Comparison of ENCODE assay signal across 8 mouse cellular contexts in genomic region chr10:26772624-26773540, GRCm38 (mm10). TPM values are rescaled to one million over a fixed set of nuclear protein-coding genes. Genes with fewer than 3 reads are reported as not detected.
DNase-seq lines count a peak whose midpoint lies in the region; ATAC-seq lines count a peak whose summit lies in the region.

No protein-coding gene starts in this region.

- 4% methylated on average over 22 of the region's 22 CpGs for WGBS in hindbrain, embryonic 11.5 days

- no peak overlapping the region for H3K27ac ChIP-seq in hindbrain, embryonic 11.5 days (ENCODE audit: low read depth, low read length)

- ATAC-seq in hindbrain, embryonic 11.5 days (ENCODE audit: low FRiP score), result peak; percentile 78

- no peaks in the 10 kb centered on the region for H3K4me1 ChIP-seq in hindbrain, embryonic 11.5 days (replicated peaks; ENCODE audit: control insufficient read depth, insufficient read depth, low read length)

- peak overlapping the region; percentile 46 for H3K4me3 ChIP-seq in hindbrain, embryonic 11.5 days (ENCODE audit: low read depth, low read length)

- H3K36me3 ChIP-seq in hindbrain, embryonic 11.5 days (ENCODE audit: control insufficient read depth, insufficient read depth, low read length), result no peaks in the 10 kb centered on the region

- no peaks in the 10 kb centered on the region for H3K27me3 ChIP-seq in hindbrain, embryonic 11.5 days (ENCODE audit: control insufficient read depth, insufficient read depth, low read length)

- DNase-seq in Muller cell, postnatal 12 days (ENCODE audit: inconsistent ontology term), result peak; percentile 96
- DNase-seq in cerebellum, adult 8-10 months, result peak; percentile 17
- peak; percentile 18 to 47 for DNase-seq in frontal cortex, postnatal 10 days (ENCODE audit: low spot score in 2 of 2)
- DNase-seq in hindbrain, embryonic 11.5 days (ENCODE audit: low spot score), result peak; percentile 55
- DNase-seq in layer of hippocampus, postnatal 14 days (ENCODE audit: low spot score in 2 of 2), result peak; percentile 38 to 49
- peak; percentile 89 for DNase-seq in lung, postnatal 10 days
- peak; percentile 87 for DNase-seq in retina, postnatal 1 day
- DNase-seq in urinary bladder, postnatal 36 days (ENCODE audit: low spot score in 2 of 2), result peak; percentile 53 to 69

- no peaks in the 10 kb centered on the region for H3K9me3 ChIP-seq in hindbrain, embryonic 11.5 days (ENCODE audit: control insufficient read depth, low read length)

- H3K4me2 ChIP-seq in hindbrain, embryonic 11.5 days (replicated peaks; ENCODE audit: low read depth, low read length), result peak overlapping the region; percentile 75

- peak overlapping the region; percentile 56 for H3K9ac ChIP-seq in hindbrain, embryonic 11.5 days (ENCODE audit: low read depth, low read length)

RNA-seq across cellular contexts. Expression of gene Arhgap18, which starts 19.7 kb away (rescaled TPM):
- 12.0 and 12.9 TPM in 2 replicates for polyA plus RNA-seq in hindbrain, embryonic 11.5 days (2014; fragmentation: Nextera tagmentation; extraction: Ambion mirVana)
- total RNA-seq in layer of hippocampus, postnatal 14 days (2021), result 1 to 10 TPM; 6.6 to 8.5 TPM

Comparison
In these comparisons a context has a peak if more than half of its experiments do, and no peak if none do; other contexts are left out.
1. DNase-seq: peak in every context shown above with its lines; median percentile 96 in Muller cell, postnatal 12 days; 89 in lung, postnatal 10 days; 87 in retina, postnatal 1 day; 61 in urinary bladder, postnatal 36 days; 55 in hindbrain, embryonic 11.5 days; 44 in layer of hippocampus, postnatal 14 days; 32 in frontal cortex, postnatal 10 days; 17 in cerebellum, adult 8-10 months.